Comparison of ENCODE assay signal across 8 mouse cellular contexts in genomic region chrX:13461266-13462261, GRCm38 (mm10). TPM values are rescaled to one million over a fixed set of nuclear protein-coding genes. Genes with fewer than 3 reads are reported as not detected.
DNase-seq lines count a peak whose midpoint lies in the region; ATAC-seq and TF ChIP-seq lines count a peak whose summit lies in the region.

No protein-coding gene starts in this region.

- peaks cover 14 to 32% of the 10 kb centered on the region in 2 experiments for H3K4me1 ChIP-seq in MEL (ENCODE audit: control insufficient read depth in 1 of 2, insufficient read depth in 2 of 2, low read length in 2 of 2)
- H3K4me1 ChIP-seq in hindbrain, embryonic 10.5 days (replicated peaks): 0 out of 2 replicates have a peak, but pooled peaks cover 6% of the 10 kb centered on the region
- H3K4me1 ChIP-seq in lung, embryonic 15.5 days: no peaks in the 10 kb centered on the region
- H3K4me1 ChIP-seq in olfactory bulb, adult 2 months (ENCODE audit: control insufficient read depth, insufficient read depth, low read length): peaks cover 5% of the 10 kb centered on the region; the same call in 1 of the 2 replicates

- peak; percentile 95 to 99 for TF ChIP-seq EP300 in MEL (IDR thresholded peaks at IDR 0.05; ENCODE audit: low read depth in 1 of 2, low read length in 2 of 2)

- H3K27ac ChIP-seq in MEL (ENCODE audit: control insufficient read depth, low read depth, low read length): peak overlapping the region; percentile 81
- H3K27ac ChIP-seq in hindbrain, embryonic 10.5 days: peak overlapping the region; percentile 90
- H3K27ac ChIP-seq in lung, embryonic 15.5 days: peak overlapping the region; percentile 72
- peak overlapping the region; percentile 82 for H3K27ac ChIP-seq in olfactory bulb, adult 2 months (ENCODE audit: insufficient read depth, low read depth, low read length)

- H3K36me3 ChIP-seq in MEL (ENCODE audit: control insufficient read depth in 1 of 2, insufficient read depth in 2 of 2, low read length in 2 of 2): peaks cover 0 to 26% of the 10 kb centered on the region in 2 experiments; a peak in 2 of 4 replicates
- H3K36me3 ChIP-seq in hindbrain, embryonic 10.5 days: no peaks in the 10 kb centered on the region
- H3K36me3 ChIP-seq in lung, embryonic 15.5 days: no peaks in the 10 kb centered on the region

- H3K27me3 ChIP-seq in MEL (ENCODE audit: control insufficient read depth in 1 of 2, insufficient read depth in 2 of 2, low read length in 2 of 2): no peaks in the 10 kb centered on the region
- H3K27me3 ChIP-seq in hindbrain, embryonic 10.5 days (ENCODE audit: insufficient read depth, poor library complexity, severe bottlenecking): peaks cover 35% of the 10 kb centered on the region
- H3K27me3 ChIP-seq in lung, embryonic 15.5 days: no peaks in the 10 kb centered on the region

- peak; percentile 77 for TF ChIP-seq RAD21 in MEL (IDR thresholded peaks at IDR 0.05; ENCODE audit: low read depth, low read length)

- H3K9ac ChIP-seq in MEL (ENCODE audit: control insufficient read depth, low read depth, low read length, poor library complexity, severe bottlenecking): peak overlapping the region; percentile 84
- peak overlapping the region; percentile 25 for H3K9ac ChIP-seq in lung, embryonic 15.5 days

- peak overlapping the region; percentile 53 for H3K4me2 ChIP-seq in lung, embryonic 15.5 days

- H3K4me3 ChIP-seq in MEL (ENCODE audit: control insufficient read depth in 1 of 2, insufficient read depth in 1 of 2, low read depth in 2 of 2, low read length in 2 of 2): peak overlapping the region; percentile 63 to 76
- H3K4me3 ChIP-seq in hindbrain, embryonic 10.5 days: peak overlapping the region; percentile 51
- H3K4me3 ChIP-seq in lung, embryonic 15.5 days: peak overlapping the region; percentile 42
- peak overlapping the region; percentile 47 for H3K4me3 ChIP-seq in olfactory bulb, adult 2 months (ENCODE audit: insufficient read depth, low read depth, low read length)

- ATAC-seq in frontal cortex, adult (ENCODE audit: low TSS enrichment): peak; percentile 87
- ATAC-seq in lung, embryonic 15.5 days (ENCODE audit: borderline replicate concordance, extremely low read depth, low FRiP score, low TSS enrichment): peak; percentile 94

- H3K9me3 ChIP-seq in MEL (replicated peaks; ENCODE audit: insufficient read depth, low read length): no peaks in the 10 kb centered on the region
- H3K9me3 ChIP-seq in hindbrain, embryonic 10.5 days: no peaks in the 10 kb centered on the region
- no peaks in the 10 kb centered on the region for H3K9me3 ChIP-seq in lung, embryonic 15.5 days

- peaks cover 2% of the 10 kb centered on the region; the same call in 1 of the 2 replicates for H3K79me2 ChIP-seq in MEL (ENCODE audit: control insufficient read depth, insufficient read depth, low read length, poor library complexity)

- peak in 2 of 3 experiments; percentile 82 to 92; a peak in 5 of 6 replicates for TF ChIP-seq CTCF in MEL (IDR thresholded peaks at IDR 0.05 in 2 of 3, conservative IDR thresholded peaks at IDR 0.05 in 1 of 3; ENCODE audit: control insufficient read depth in 1 of 3, insufficient read depth in 1 of 3, low read depth in 2 of 3, low read length in 3 of 3, poor library complexity in 1 of 3, severe bottlenecking in 1 of 3)
- TF ChIP-seq CTCF in olfactory bulb, adult 2 months (IDR thresholded peaks at IDR 0.05; ENCODE audit: insufficient read depth, low read depth, low read length): peak; percentile 83

- peak; percentile 98 for DNase-seq in MEL (ENCODE audit: low read depth, low spot score)
- peak; percentile 88 for DNase-seq in cerebellum, adult 8-10 months
- DNase-seq in hindbrain, embryonic 10.5 days (ENCODE audit: low spot score): peak; percentile 86
- peak; percentile 59 for DNase-seq in layer of hippocampus, adult 9-10 months (ENCODE audit: low spot score)
- peak; percentile 80 to 82 for DNase-seq in thymus, adult 18-20 months

- WGBS in hindbrain, embryonic 10.5 days: 16% methylated on average over 46 of the region's 46 CpGs
- WGBS in lung, embryonic 15.5 days: 8% methylated on average over 46 of the region's 46 CpGs
- WGBS in olfactory bulb, adult 2 months: 17% methylated on average over 46 of the region's 46 CpGs

- TF ChIP-seq POLR2A in MEL (IDR thresholded peaks at IDR 0.05; ENCODE audit: control insufficient read depth in 1 of 2, insufficient read depth in 1 of 2, low read depth in 1 of 2, low read length in 2 of 2, poor library complexity in 1 of 2): peak; percentile 56 to 84
- TF ChIP-seq POLR2A in olfactory bulb, adult 2 months (IDR thresholded peaks at IDR 0.05; ENCODE audit: insufficient read depth, low read depth, low read length): peak; percentile 21; the same call in 1 of the 2 replicates

TF ChIP-seq in MEL, 35 proteins besides CTCF, POLR2A, EP300 and RAD21:
- TF ChIP-seq ZKSCAN1 (IDR thresholded peaks at IDR 0.05; ENCODE audit: low read depth, low read length): no peak
- TF ChIP-seq MAZ (IDR thresholded peaks at IDR 0.05; ENCODE audit: low read depth, low read length): peak; percentile 97
- TF ChIP-seq UBTF (IDR thresholded peaks at IDR 0.05; ENCODE audit: borderline replicate concordance, insufficient read depth, low read depth, low read length): no peak
- TF ChIP-seq GATA1 (IDR thresholded peaks at IDR 0.05; ENCODE audit: low read depth, low read length): peak; percentile 85
- TF ChIP-seq ETS1 (IDR thresholded peaks at IDR 0.05; ENCODE audit: low read depth, low read length): peak; percentile 90
- TF ChIP-seq MYC (IDR thresholded peaks at IDR 0.05; ENCODE audit: low read depth, low read length): peak; percentile 62
- TF ChIP-seq TAL1 (IDR thresholded peaks at IDR 0.05; ENCODE audit: low read length): peak; percentile 94
- no peak for TF ChIP-seq E2F4 (IDR thresholded peaks at IDR 0.05; ENCODE audit: borderline replicate concordance, low read depth, low read length)
- peak; percentile 38; the same call in 1 of the 2 replicates for TF ChIP-seq NRF1 (IDR thresholded peaks at IDR 0.05; ENCODE audit: insufficient read depth, low read depth, low read length, poor library complexity, severe bottlenecking)
- TF ChIP-seq ELF1 (IDR thresholded peaks at IDR 0.05; ENCODE audit: low read depth, low read length): peak; percentile 50; the same call in 1 of the 2 replicates
- TF ChIP-seq RCOR1 (IDR thresholded peaks at IDR 0.05; ENCODE audit: low read depth, low read length): peak; percentile 83; the same call in 1 of the 2 replicates
- peak; percentile 58; the same call in 1 of the 2 replicates for TF ChIP-seq MEF2A (IDR thresholded peaks at IDR 0.05; ENCODE audit: extremely low read depth, insufficient replicate concordance, low read depth, low read length, poor library complexity, severe bottlenecking)
- peak; percentile 72 for TF ChIP-seq ZC3H11A (IDR thresholded peaks at IDR 0.05; ENCODE audit: low read depth, low read length)
- no peak for TF ChIP-seq CHD1 (IDR thresholded peaks at IDR 0.05; ENCODE audit: low read depth, low read length)
- no peak for TF ChIP-seq GABPA (IDR thresholded peaks at IDR 0.05; ENCODE audit: low read depth, low read length)
- peak; percentile 80 for TF ChIP-seq NELFE (IDR thresholded peaks at IDR 0.05; ENCODE audit: low read depth, low read length)
- peak; percentile 49; the same call in 1 of the 2 replicates for TF ChIP-seq POLR2AphosphoS2 (IDR thresholded peaks at IDR 0.05; ENCODE audit: low read length)
- no peak; the same call in 1 of the 2 replicates for TF ChIP-seq MAX (IDR thresholded peaks at IDR 0.05; ENCODE audit: low read length)
- peak; percentile 97 for TF ChIP-seq TCF12 (IDR thresholded peaks at IDR 0.05; ENCODE audit: low read depth, low read length)
- peak; percentile 89 for TF ChIP-seq SIN3A (IDR thresholded peaks at IDR 0.05; ENCODE audit: low read length)
- TF ChIP-seq SMC3 (IDR thresholded peaks at IDR 0.05; ENCODE audit: low read depth, low read length): peak; percentile 80
- TF ChIP-seq KAT2A (conservative IDR thresholded peaks at IDR 0.05; ENCODE audit: low read depth, low read length): no peak
- no peak for TF ChIP-seq USF2 (IDR thresholded peaks at IDR 0.05; ENCODE audit: borderline replicate concordance in 1 of 2, insufficient read depth in 1 of 2, low read depth in 1 of 2, low read length in 2 of 2)
- no peak for TF ChIP-seq MAFK (IDR thresholded peaks at IDR 0.05; ENCODE audit: borderline replicate concordance, low read depth, low read length)
- peak; percentile 64 for TF ChIP-seq ZNF384 (IDR thresholded peaks at IDR 0.05; ENCODE audit: low read depth, low read length)
- TF ChIP-seq POLR2AphosphoS5 (IDR thresholded peaks at IDR 0.05; ENCODE audit: borderline replicate concordance, low read depth, low read length): no peak; the same call in 1 of the 2 replicates
- TF ChIP-seq BHLHE40 (IDR thresholded peaks at IDR 0.05; ENCODE audit: borderline replicate concordance, low read depth, low read length): peak; percentile 82
- no peak for TF ChIP-seq CHD2 (IDR thresholded peaks at IDR 0.05; ENCODE audit: low read length)
- peak; percentile 60 for TF ChIP-seq HCFC1 (IDR thresholded peaks at IDR 0.05; ENCODE audit: low read depth, low read length)
- TF ChIP-seq ZMIZ1 (IDR thresholded peaks at IDR 0.05; ENCODE audit: low read depth, low read length): peak; percentile 75
- TF ChIP-seq MXI1 (IDR thresholded peaks at IDR 0.05; ENCODE audit: low read depth, low read length): peak; percentile 80
- TF ChIP-seq USF1 (IDR thresholded peaks at IDR 0.05; ENCODE audit: low read depth, low read length): no peak; the same call in 1 of the 2 replicates
- TF ChIP-seq MYB (IDR thresholded peaks at IDR 0.05; ENCODE audit: low read depth, low read length): no peak; the same call in 1 of the 2 replicates
- peak; percentile 41; the same call in 1 of the 2 replicates for TF ChIP-seq JUND (IDR thresholded peaks at IDR 0.05; ENCODE audit: low read depth, low read length)
- no peak for TF ChIP-seq TBP (IDR thresholded peaks at IDR 0.05; ENCODE audit: low read depth, low read length)

RNA-seq across cellular contexts. Expression of gene Nyx, which starts 4.3 kb away (rescaled TPM):
- 0.13 and 0.31 TPM in 2 replicates for total RNA-seq in MEL (2012; rRNA removed)
- polyA plus RNA-seq in MEL (2012; ENCODE audit: insufficient read depth in 1 of 2, insufficient read length in 2 of 2, low read depth in 1 of 2, low replicate concordance in 2 of 2, missing spikeins in 1 of 2): under 1 TPM in 1 of 2 experiments, not detected in 1; 0.11 TPM
- polyA plus RNA-seq in hindbrain, embryonic 10.5 days (2016; fragmentation: Nextera tagmentation; extraction: Ambion mirVana): 0.09 and 0.12 TPM in 2 replicates
- polyA plus RNA-seq in lung, embryonic 15.5 days (2015; fragmentation: Nextera tagmentation; extraction: Ambion mirVana): 0.05 TPM in 2 replicates
- not detected in 2 replicates for polyA plus RNA-seq in olfactory bulb, adult 2 months (2012; ENCODE audit: insufficient read depth, insufficient read length, low replicate concordance, missing spikeins)

Comparison
In these comparisons a context has a peak if more than half of its experiments do, and no peak if none do; other contexts are left out.
1. Peak in every context shown above with its lines: DNase-seq, ATAC-seq, H3K4me3 ChIP-seq and H3K27ac ChIP-seq.